Mouse (Mus musculus): ENCODE data around the gene Mrpl51. TPM values are rescaled to one million over a fixed set of nuclear protein-coding genes. Genes with fewer than 3 reads are reported as not detected.

The Mrpl51 gene
- polyA plus RNA-seq (2014; fragmentation: Illumina TruSeq; extraction: RNeasy Lipid Tissue Mini Kit (QIAGEN cat#74804); ENCODE audit: low read depth, low replicate concordance) = 192 TPM

GRCm38 (mm10) chr6:125191332-125192015 lies at the start of gene Mrpl51, which contains the start of gene Ncapd2:
Gene Mrpl51, plus strand, starts transcription at chr6:125191801.
Gene Ncapd2, minus strand, starts transcription at chr6:125191701.

DNA sequence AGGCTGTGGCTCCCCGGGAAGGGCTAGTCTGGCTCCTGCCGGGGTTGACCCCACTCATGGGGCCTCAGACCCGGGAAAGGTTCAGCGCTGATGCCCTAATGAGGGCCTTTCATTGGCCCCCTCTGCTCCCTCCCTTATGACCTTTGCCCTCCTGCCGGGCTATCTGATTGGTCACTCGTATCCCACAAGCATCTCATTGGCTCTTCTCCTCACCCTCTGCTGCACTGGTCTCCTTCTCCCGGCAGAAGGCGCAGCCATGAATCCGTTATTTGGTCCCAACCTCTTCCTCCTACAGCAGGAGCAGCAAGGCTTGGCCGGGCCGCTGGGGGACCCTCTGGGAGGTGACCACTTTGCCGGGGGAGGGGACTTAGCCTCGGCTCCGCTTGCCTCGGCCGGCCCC lies 46.6 kb upstream of the Mrpl51 start, which contains the start of gene Iffo1:
TSS of gene Iffo1 (plus strand) at position 241 of the 400 bp plus-strand sequence.

DNA sequence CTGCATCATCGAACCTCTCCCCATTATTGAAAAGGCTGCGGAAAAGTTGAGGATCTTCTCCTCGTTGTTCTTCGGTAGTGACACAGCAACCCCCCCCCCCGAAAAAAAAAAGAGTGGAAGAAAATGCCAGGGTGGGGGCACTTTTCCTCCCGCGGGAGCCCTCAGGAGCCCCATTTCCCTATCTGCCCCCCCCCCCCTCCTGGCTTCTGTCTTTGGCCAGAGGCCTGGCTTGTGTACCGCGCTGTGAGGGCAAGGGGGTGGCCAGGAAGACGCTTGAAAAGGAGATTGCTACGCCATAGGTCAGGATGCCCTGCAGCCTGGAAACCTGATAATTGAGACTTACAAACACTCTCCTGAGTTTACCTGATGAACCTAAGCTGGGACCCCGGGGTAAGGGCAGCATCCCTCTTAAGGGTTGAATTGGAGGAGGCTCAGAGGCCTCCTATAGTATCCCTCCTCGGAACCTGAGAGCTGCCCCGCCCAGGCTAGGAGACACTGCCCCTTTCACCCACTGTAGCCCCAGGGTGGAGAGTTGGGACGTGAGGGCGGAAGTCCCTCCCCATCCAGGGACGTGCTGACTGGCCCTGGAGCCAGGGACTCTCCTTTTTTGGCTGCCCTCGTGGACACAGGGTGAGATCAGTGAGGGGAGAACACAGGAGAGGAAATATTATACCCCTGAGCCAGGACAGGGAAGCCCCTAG lies 25.4 kb upstream of the Mrpl51 start, which contains the start of gene Gapdh:
TSS of gene Gapdh (minus strand) at position 417 of the 701 bp plus-strand sequence.

GRCm38 (mm10) chr6:125215148-125215954 lies 23.8 kb downstream of the Mrpl51 start, which contains the start of gene Vamp1:
Gene Vamp1, plus strand, starts transcription at chr6:125215551.

GRCm38 (mm10) chr6:125231117-125232044 lies 39.8 kb downstream of the Mrpl51 start, which contains the start of gene Tapbpl:
Gene Tapbpl, minus strand, starts transcription at chr6:125231860.

DNA sequence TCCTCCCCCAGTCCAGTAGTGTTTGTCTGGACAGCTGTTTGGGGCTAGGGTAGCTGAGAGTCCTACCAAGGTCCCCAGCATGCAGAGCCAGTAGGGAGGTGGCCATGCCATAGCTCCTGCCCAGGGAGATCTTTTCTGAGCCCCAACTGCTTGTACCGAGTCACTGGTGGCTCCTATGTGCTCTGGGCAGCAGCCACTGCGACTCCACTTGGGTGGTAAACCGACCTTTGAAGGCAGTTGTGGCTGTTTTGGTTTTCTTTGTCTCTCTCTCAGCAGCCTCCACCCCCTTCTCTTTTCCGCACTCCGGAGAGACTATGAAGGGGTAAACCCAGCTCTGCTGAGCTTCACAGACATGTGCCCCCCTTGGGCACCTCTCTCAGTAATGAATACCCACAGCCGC lies 45.2 kb downstream of the Mrpl51 start, which contains the start of gene Cd27:
TSS of gene Cd27 (minus strand) at position 229 of the 400 bp plus-strand sequence.

Other genes starting within 250 kb of the Mrpl51 start
- 36.9 TPM for gene Cops7a, start 226.3 kb upstream of the Mrpl51 start, polyA plus RNA-seq (2014; fragmentation: Illumina TruSeq; extraction: RNeasy Lipid Tissue Mini Kit (QIAGEN cat#74804); ENCODE audit: low read depth, low replicate concordance)
- gene Pianp, start 195.1 kb upstream of the Mrpl51 start, polyA plus RNA-seq (2014; fragmentation: Illumina TruSeq; extraction: RNeasy Lipid Tissue Mini Kit (QIAGEN cat#74804); ENCODE audit: low read depth, low replicate concordance) = not detected
- gene Zfp384, start 182.7 kb upstream of the Mrpl51 start, polyA plus RNA-seq (2014; fragmentation: Illumina TruSeq; extraction: RNeasy Lipid Tissue Mini Kit (QIAGEN cat#74804); ENCODE audit: low read depth, low replicate concordance) = 25.2 TPM
- 3.7 TPM for gene Ing4, start 152.0 kb upstream of the Mrpl51 start, polyA plus RNA-seq (2014; fragmentation: Illumina TruSeq; extraction: RNeasy Lipid Tissue Mini Kit (QIAGEN cat#74804); ENCODE audit: low read depth, low replicate concordance)
- gene Acrbp, start 142.1 kb upstream of the Mrpl51 start, polyA plus RNA-seq (2014; fragmentation: Illumina TruSeq; extraction: RNeasy Lipid Tissue Mini Kit (QIAGEN cat#74804); ENCODE audit: low read depth, low replicate concordance) = 113 TPM
- not detected for gene Lpar5, start 123.9 kb upstream of the Mrpl51 start, polyA plus RNA-seq (2014; fragmentation: Illumina TruSeq; extraction: RNeasy Lipid Tissue Mini Kit (QIAGEN cat#74804); ENCODE audit: low read depth, low replicate concordance)
- gene Chd4, start 95.8 kb upstream of the Mrpl51 start, polyA plus RNA-seq (2014; fragmentation: Illumina TruSeq; extraction: RNeasy Lipid Tissue Mini Kit (QIAGEN cat#74804); ENCODE audit: low read depth, low replicate concordance) = 85.2 TPM
- 3.4 TPM for gene Nop2, start 59.9 kb upstream of the Mrpl51 start, polyA plus RNA-seq (2014; fragmentation: Illumina TruSeq; extraction: RNeasy Lipid Tissue Mini Kit (QIAGEN cat#74804); ENCODE audit: low read depth, low replicate concordance)
- 9.8 TPM for gene Iffo1, start 46.6 kb upstream of the Mrpl51 start, polyA plus RNA-seq (2014; fragmentation: Illumina TruSeq; extraction: RNeasy Lipid Tissue Mini Kit (QIAGEN cat#74804); ENCODE audit: low read depth, low replicate concordance)
- gene Gapdh, start 25.3 kb upstream of the Mrpl51 start, polyA plus RNA-seq (2014; fragmentation: Illumina TruSeq; extraction: RNeasy Lipid Tissue Mini Kit (QIAGEN cat#74804); ENCODE audit: low read depth, low replicate concordance) = 17.5 TPM
- 20.1 TPM for gene Ncapd2, start 100 bp upstream of the Mrpl51 start, polyA plus RNA-seq (2014; fragmentation: Illumina TruSeq; extraction: RNeasy Lipid Tissue Mini Kit (QIAGEN cat#74804); ENCODE audit: low read depth, low replicate concordance)
- gene Vamp1, start 23.8 kb downstream of the Mrpl51 start, polyA plus RNA-seq (2014; fragmentation: Illumina TruSeq; extraction: RNeasy Lipid Tissue Mini Kit (QIAGEN cat#74804); ENCODE audit: low read depth, low replicate concordance) = 5.9 TPM
- 0.94 TPM for gene Tapbpl, start 40.1 kb downstream of the Mrpl51 start, polyA plus RNA-seq (2014; fragmentation: Illumina TruSeq; extraction: RNeasy Lipid Tissue Mini Kit (QIAGEN cat#74804); ENCODE audit: low read depth, low replicate concordance)
- not detected for gene Cd27, start 45.2 kb downstream of the Mrpl51 start, polyA plus RNA-seq (2014; fragmentation: Illumina TruSeq; extraction: RNeasy Lipid Tissue Mini Kit (QIAGEN cat#74804); ENCODE audit: low read depth, low replicate concordance)
- 31.4 TPM for gene Tuba3a, start 94.2 kb downstream of the Mrpl51 start, polyA plus RNA-seq (2014; fragmentation: Illumina TruSeq; extraction: RNeasy Lipid Tissue Mini Kit (QIAGEN cat#74804); ENCODE audit: low read depth, low replicate concordance)
- 0.22 TPM for gene Ltbr, start 122.1 kb downstream of the Mrpl51 start, polyA plus RNA-seq (2014; fragmentation: Illumina TruSeq; extraction: RNeasy Lipid Tissue Mini Kit (QIAGEN cat#74804); ENCODE audit: low read depth, low replicate concordance)
- gene Scnn1a, start 128.9 kb downstream of the Mrpl51 start, polyA plus RNA-seq (2014; fragmentation: Illumina TruSeq; extraction: RNeasy Lipid Tissue Mini Kit (QIAGEN cat#74804); ENCODE audit: low read depth, low replicate concordance) = 0.06 TPM
- gene Tnfrsf1a, start 157.6 kb downstream of the Mrpl51 start, polyA plus RNA-seq (2014; fragmentation: Illumina TruSeq; extraction: RNeasy Lipid Tissue Mini Kit (QIAGEN cat#74804); ENCODE audit: low read depth, low replicate concordance) = 2.2 TPM
- not detected for gene Plekhg6, start 189.0 kb downstream of the Mrpl51 start, polyA plus RNA-seq (2014; fragmentation: Illumina TruSeq; extraction: RNeasy Lipid Tissue Mini Kit (QIAGEN cat#74804); ENCODE audit: low read depth, low replicate concordance)

All from testis, adult 10 weeks (tissue).